Mouse (Mus musculus) limb, embryonic 13.5 days (tissue): ENCODE data around the gene Olfr49. TPM values are rescaled to one million over a fixed set of nuclear protein-coding genes. Genes with fewer than 3 reads are reported as not detected.

Source experiments
- ATAC-seq: fragments of 200-750 bp; cut with Nextera tagmentation; 2 replicates; pipeline ENCODE4 v1.8.0; 2017; ENCODE audit warnings: low read depth, moderate number of reproducible peaks, moderate TSS enrichment; ENCODE audit not compliant: low FRiP score
- H3K27ac ChIP-seq: fragments of 300-500 bp; sonication (generic); 2 replicates; pipeline ENCODE4 v1.5.1; 2015; ENCODE audit warnings: inconsistent platforms, mild to moderate bottlenecking, moderate library complexity
- H3K27me3 ChIP-seq: fragments of 300-500 bp; sonication (generic); 2 replicates; pipeline ENCODE4 v1.6.1; 2015; ENCODE audit warnings: mild to moderate bottlenecking, inconsistent platforms
- H3K36me3 ChIP-seq: fragments of 300-500 bp; sonication (generic); 2 replicates; pipeline ENCODE4 v1.6.1; 2015; ENCODE audit warnings: inconsistent platforms, mild to moderate bottlenecking, moderate library complexity
- H3K4me1 ChIP-seq: fragments of 300-500 bp; sonication (generic); 2 replicates; pipeline ENCODE4 v1.6.1; 2015; ENCODE audit warnings: inconsistent platforms
- H3K4me2 ChIP-seq: fragments of 300-500 bp; sonication (generic); replicated peaks from 2 replicates; pipeline ENCODE4 v1.6.1; 2015; ENCODE audit warnings: inconsistent platforms, mild to moderate bottlenecking, moderate library complexity
- H3K4me3 ChIP-seq: fragments of 300-500 bp; sonication (generic); 2 replicates; pipeline ENCODE4 v1.5.1; 2015; ENCODE audit warnings: moderate library complexity, mild to moderate bottlenecking, inconsistent platforms
- H3K9ac ChIP-seq: fragments of 300-500 bp; sonication (generic); 2 replicates; pipeline ENCODE4 v1.6.1; 2015; ENCODE audit warnings: mild to moderate bottlenecking, inconsistent platforms
- H3K9me3 ChIP-seq: fragments of 300-500 bp; sonication (generic); 2 replicates; pipeline ENCODE4 v1.6.1; 2016; ENCODE audit warnings: inconsistent platforms
- WGBS: fragments of 180-500 bp; shearing (Covaris S2); methylation state at CpG from one replicate; pipeline ENCODE4 v1.1.7; 2015; 5-methylcytosine and 5-hydroxymethylcytosine counted together
- polyA plus RNA-seq: library from polyadenylated mRNA; unstranded; fragments of >200 nt; fragmentation: Nextera tagmentation; extraction: Ambion mirVana; gene quantifications from 2 replicates; pipeline ENCODE4 v1.2.1, GENCODE M21; 2015

The Olfr49 gene
- polyA plus RNA-seq, 1 experiment from 2014 or later = not detected

DNA sequence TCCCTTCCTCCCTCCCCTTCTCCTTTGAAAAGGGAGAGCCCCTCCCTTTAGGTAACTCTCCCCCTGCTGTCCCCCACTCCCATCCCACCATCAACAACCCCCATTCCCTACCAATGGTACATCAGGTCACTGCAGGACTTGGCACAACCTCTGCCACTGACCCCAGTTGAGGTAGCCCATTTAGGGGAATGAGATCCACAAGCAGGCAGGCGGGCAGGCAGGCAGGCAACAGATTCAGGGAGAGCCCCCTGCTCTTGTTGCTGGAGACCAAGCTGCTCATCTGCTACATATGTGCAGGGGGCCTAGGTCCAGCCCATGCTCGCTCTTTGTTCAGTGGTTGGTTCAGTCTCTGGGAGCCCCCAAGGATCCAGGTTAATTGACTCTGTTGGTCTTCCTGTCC lies 8.3 kb downstream of the Olfr49 start:
- no peaks in the 10 kb centered on the region for H3K27me3 ChIP-seq
- no peak overlapping the region for H3K9ac ChIP-seq
- H3K4me3 ChIP-seq = no peak overlapping the region
- no peak overlapping the region for H3K27ac ChIP-seq
- whole genome bisulfite sequencing = 90% methylated on average over 2 of the region's 2 CpGs
- no peak for ATAC-seq
- H3K4me2 ChIP-seq = no peak overlapping the region
- H3K4me1 ChIP-seq = no peaks in the 10 kb centered on the region
- no peaks in the 10 kb centered on the region for H3K9me3 ChIP-seq
- H3K36me3 ChIP-seq = no peaks in the 10 kb centered on the region

DNA sequence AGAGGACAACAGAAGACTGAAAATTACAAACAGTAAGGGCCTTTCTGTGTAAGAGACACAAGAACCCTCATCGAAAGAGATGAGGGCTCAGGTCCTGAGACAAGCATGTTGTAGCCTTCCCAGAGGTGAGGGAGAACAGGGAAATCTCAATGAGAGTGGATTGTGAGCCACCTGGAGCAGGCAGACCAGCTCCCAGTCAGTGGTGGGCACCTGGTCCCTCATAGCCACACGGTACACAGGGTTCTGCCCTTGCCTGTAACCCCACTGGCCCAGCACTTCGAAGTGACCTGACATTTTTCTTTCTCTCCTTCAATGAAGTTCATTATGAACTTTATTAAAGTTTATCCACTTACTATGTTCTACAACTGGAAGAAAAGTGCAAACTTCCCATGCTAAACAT lies 12.0 kb downstream of the Olfr49 start:
- ATAC-seq = no peak
- 82% methylated on average over 3 of the region's 3 CpGs for WGBS
- Histone ChIP-seq H3K4me3 (no peak overlapping the region), H3K27ac (no peak overlapping the region), H3K36me3 (peaks cover 15% of the 10 kb centered on the region), H3K4me1 (no peaks in the 10 kb centered on the region), H3K9me3 (no peaks in the 10 kb centered on the region), H3K4me2 (no peak overlapping the region), H3K27me3 (no peaks in the 10 kb centered on the region), H3K9ac (no peak overlapping the region)

DNA sequence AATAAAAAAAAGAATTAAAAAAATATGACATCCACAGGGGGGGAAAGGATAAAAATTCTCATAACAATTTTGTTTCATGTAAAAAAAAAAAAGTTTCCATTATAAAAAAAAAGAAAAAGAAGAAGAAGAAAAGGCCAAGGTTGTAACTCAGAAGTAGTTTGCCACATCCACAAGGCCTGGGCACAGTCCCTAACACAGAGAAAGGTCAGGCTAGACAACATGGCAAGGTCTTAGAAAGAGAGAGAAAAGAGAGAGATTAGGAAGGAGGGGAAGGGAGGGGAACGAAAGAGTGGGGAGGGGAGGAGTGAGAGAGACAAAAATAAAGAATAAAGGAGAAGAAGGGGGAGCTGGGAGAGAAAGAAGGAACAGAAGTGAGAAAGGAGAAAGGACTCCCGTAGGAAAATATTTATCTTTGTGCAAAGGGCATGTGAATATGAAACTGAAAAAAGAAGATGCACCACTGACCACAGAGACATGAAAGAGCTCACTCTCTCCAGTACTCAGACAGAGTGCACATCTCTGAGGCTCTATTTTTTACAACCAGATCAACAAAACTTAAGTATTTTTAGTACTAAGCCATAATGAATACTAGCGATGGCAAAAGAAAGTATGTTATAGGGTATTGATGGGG lies 12.6 kb downstream of the Olfr49 start:
- Histone ChIP-seq H3K27me3 (no peaks in the 10 kb centered on the region), H3K9ac (no peak overlapping the region), H3K36me3 (peaks cover 21% of the 10 kb centered on the region), H3K9me3 (no peaks in the 10 kb centered on the region), H3K27ac (no peak overlapping the region), H3K4me1 (no peaks in the 10 kb centered on the region), H3K4me3 (no peak overlapping the region), H3K4me2 (no peak overlapping the region)
- 78% methylated on average over 3 of the region's 3 CpGs for WGBS
- ATAC-seq = no peak

DNA sequence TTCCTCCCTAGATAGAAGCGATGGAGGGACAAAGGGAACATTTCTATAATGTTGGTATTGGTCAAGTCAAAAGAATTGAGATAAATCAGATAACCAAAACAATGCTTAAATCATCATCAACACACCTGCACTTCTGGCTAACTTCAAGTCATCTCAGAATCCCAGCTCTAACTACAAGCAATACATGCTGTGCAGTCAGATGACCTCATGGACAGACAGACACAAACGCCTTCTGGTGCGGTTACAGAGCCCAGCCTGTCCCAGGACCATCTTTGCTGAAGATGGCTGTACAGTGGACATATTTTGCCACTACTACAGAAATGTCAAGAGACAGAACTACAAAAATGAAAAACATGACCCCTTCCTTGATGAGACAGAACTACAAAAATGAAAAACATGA lies 14.3 kb downstream of the Olfr49 start:
- WGBS = 88% methylated on average over 3 of the region's 3 CpGs
- Histone ChIP-seq H3K9me3 (no peaks in the 10 kb centered on the region), H3K9ac (no peak overlapping the region), H3K27me3 (no peaks in the 10 kb centered on the region), H3K4me1 (no peaks in the 10 kb centered on the region), H3K27ac (no peak overlapping the region), H3K4me3 (no peak overlapping the region), H3K36me3 (peaks cover 30% of the 10 kb centered on the region), H3K4me2 (no peak overlapping the region)
- no peak for ATAC-seq

DNA sequence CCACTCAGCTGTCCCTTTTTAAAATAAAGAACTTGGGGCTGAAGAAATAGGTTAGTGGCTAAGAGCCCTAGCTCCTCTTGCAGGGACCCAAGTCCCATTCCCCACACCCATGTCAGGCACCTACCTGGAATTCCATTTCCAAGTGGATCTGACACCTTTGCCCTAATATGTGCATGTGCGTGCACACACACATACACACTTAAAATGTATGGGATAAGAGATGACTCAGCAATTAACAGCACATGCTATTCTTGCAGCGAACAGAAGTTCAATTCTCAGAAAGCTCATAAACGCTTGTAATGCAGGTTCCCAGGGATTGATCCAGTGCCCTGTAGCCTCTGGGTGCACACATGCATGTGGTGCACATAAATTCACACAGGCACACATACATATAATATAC lies 15.2 kb downstream of the Olfr49 start:
- 84% methylated on average over 3 of the region's 3 CpGs for WGBS
- no peak for ATAC-seq
- H3K4me1 ChIP-seq = no peaks in the 10 kb centered on the region
- H3K36me3 ChIP-seq = peaks cover 30% of the 10 kb centered on the region
- no peak overlapping the region for H3K4me3 ChIP-seq
- H3K27me3 ChIP-seq = no peaks in the 10 kb centered on the region
- no peak overlapping the region for H3K9ac ChIP-seq
- H3K27ac ChIP-seq = no peak overlapping the region
- no peak overlapping the region for H3K4me2 ChIP-seq
- H3K9me3 ChIP-seq = no peaks in the 10 kb centered on the region

DNA sequence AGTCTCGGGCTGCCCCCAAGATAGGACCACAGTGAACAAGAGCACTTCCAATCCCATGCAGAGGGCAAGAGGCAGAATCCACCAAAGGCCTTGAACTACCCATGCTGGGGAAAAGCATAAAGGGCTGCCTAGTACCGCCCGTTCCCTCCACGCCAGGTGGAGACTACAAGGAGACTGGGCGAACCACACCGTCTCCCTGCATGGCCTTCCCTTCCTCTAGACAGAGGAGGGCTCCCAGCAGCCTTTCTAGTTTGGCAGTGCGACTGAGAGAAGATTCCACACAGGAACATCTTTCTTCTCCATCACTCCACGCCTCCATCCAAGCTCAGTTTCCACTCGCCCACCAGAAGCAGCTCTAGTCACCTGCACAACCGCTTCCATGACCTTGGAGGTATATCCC lies 16.8 kb downstream of the Olfr49 start:
- no peak overlapping the region for H3K27ac ChIP-seq
- H3K27me3 ChIP-seq = no peaks in the 10 kb centered on the region
- H3K36me3 ChIP-seq = peaks cover 43% of the 10 kb centered on the region
- no peak overlapping the region for H3K9ac ChIP-seq
- ATAC-seq = no peak
- no peaks in the 10 kb centered on the region for H3K9me3 ChIP-seq
- no peak overlapping the region for H3K4me2 ChIP-seq
- H3K4me3 ChIP-seq = no peak overlapping the region
- WGBS = 88% methylated on average over 10 of the region's 10 CpGs
- no peaks in the 10 kb centered on the region for H3K4me1 ChIP-seq

DNA sequence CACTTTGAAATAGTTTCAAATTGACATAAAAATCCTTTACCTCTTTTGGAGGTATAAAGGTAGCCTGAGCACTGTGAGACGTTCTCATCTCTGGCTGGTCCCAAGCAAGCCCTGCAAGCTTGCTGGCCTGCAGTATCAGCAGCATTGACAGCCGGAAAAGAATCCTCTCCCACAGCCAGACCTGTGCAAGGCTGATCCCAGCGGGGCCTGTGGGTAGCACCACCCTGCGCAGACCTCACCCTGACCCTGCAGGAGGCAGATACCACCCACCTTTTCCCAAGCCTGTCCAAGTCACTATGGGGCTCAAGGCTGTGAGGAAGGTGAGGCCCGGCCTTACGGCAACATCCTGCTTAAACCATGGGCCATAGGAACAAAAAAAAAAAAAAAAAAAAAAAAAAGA lies 18.8 kb downstream of the Olfr49 start:
- WGBS = 83% methylated on average over 6 of the region's 6 CpGs

DNA sequence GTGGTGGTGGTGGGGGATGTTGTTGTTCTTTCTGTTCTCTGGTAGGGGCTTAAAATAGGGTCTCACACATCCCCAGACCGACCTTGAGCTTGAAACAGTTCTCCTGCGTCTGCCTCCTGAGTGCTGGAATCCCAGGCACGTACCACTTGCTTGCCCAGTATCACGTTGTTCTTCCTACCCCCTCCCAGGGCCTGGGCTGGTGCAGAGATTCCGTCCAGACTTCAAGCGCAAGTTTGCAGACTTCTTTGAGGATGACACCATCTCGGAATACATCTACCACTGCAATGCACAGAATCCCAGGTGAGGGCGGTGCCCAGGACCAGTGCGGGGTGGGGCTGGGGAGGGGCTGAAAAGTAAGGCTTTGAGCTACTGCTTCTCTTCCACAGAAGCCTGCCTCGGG lies 19.6 kb downstream of the Olfr49 start:
- peaks cover 56% of the 10 kb centered on the region for H3K36me3 ChIP-seq

More for the DNA sequence above, 18.8 kb downstream of the Olfr49 start:
- Histone ChIP-seq H3K36me3 (peaks cover 56% of the 10 kb centered on the region), H3K4me1 (no peaks in the 10 kb centered on the region), H3K9ac (no peak overlapping the region), H3K27ac (no peak overlapping the region), H3K4me3 (no peak overlapping the region), H3K4me2 (no peak overlapping the region), H3K9me3 (no peaks in the 10 kb centered on the region), H3K27me3 (no peaks in the 10 kb centered on the region)
- no peak for ATAC-seq

DNA sequence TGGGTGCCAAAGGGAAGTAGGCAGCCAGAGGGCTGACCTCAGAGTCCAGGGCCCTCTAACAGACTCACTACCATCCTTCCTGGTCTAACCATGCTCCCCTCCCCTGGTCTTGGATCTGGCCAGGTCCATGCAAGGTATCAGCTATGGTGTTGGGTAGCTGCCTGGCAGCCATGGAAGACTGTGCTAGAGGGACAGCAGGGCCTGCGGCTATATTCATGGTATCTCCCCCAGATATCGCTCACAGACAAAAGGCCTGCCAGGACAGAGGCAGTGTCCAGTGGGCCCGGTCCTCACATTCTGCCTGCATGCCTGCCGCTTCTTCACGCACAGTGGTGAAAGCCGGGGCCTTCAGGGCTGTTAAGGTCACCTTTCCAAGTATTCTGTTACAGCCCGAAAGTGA lies 20.5 kb downstream of the Olfr49 start:
- Histone ChIP-seq H3K4me3 (no peak overlapping the region), H3K36me3 (peaks cover 56% of the 10 kb centered on the region), H3K9ac (no peak overlapping the region), H3K9me3 (no peaks in the 10 kb centered on the region), H3K4me1 (peaks cover 9% of the 10 kb centered on the region), H3K27ac (no peak overlapping the region), H3K27me3 (no peaks in the 10 kb centered on the region), H3K4me2 (no peak overlapping the region)
- ATAC-seq = no peak
- 89% methylated on average over 7 of the region's 7 CpGs for WGBS

More for the DNA sequence above, 19.6 kb downstream of the Olfr49 start:
- Histone ChIP-seq H3K9ac (no peak overlapping the region), H3K4me1 (peaks cover 4% of the 10 kb centered on the region), H3K27ac (no peak overlapping the region), H3K27me3 (no peaks in the 10 kb centered on the region), H3K4me3 (no peak overlapping the region), H3K9me3 (no peaks in the 10 kb centered on the region), H3K4me2 (no peak overlapping the region)
- WGBS = 64% methylated on average over 10 of the region's 10 CpGs
- ATAC-seq = no peak

DNA sequence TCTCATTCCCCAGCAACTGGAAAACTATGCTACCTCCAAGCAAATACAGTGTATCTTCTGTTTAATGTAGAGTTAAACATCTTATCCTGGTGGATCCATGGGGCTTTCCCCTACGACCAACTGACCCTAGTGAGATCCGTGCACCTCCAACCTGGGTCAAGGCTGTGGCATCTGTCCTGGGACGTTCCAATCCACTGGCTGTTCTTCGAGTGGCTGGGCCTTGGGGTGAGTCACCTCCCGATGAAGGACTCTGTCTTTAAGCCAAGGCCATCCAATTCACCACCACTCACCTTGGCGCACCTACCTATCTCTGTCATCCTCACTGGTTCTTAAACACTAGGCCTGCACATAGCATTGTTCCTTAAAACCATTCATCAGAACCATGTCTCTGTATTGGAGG lies 21.6 kb downstream of the Olfr49 start:
- no peak overlapping the region for H3K4me2 ChIP-seq
- WGBS = 93% methylated on average over 6 of the region's 6 CpGs
- no peaks in the 10 kb centered on the region for H3K9me3 ChIP-seq

DNA sequence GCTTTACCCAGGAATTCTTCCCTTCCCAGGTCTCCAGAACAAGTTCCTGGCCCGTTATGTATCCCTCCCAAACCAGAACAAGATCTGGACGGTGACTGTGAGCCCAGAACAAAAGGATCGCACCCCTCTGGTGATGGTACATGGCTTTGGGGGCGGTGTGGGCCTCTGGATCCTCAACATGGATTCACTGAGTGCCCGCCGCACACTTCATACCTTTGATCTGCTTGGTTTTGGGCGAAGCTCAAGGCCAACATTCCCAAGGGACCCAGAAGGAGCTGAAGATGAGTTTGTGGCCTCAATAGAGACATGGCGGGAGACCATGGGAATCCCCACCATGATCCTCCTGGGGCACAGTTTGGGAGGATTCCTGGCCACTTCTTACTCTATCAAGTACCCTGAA lies 22.1 kb downstream of the Olfr49 start:
- WGBS = 93% methylated on average over 8 of the region's 8 CpGs

More for the DNA sequence above, 21.6 kb downstream of the Olfr49 start:
- Histone ChIP-seq H3K4me3 (no peak overlapping the region), H3K36me3 (peaks cover 44% of the 10 kb centered on the region), H3K9ac (no peak overlapping the region), H3K27ac (no peak overlapping the region), H3K4me1 (peaks cover 16% of the 10 kb centered on the region), H3K27me3 (no peaks in the 10 kb centered on the region)
- no peak for ATAC-seq

DNA sequence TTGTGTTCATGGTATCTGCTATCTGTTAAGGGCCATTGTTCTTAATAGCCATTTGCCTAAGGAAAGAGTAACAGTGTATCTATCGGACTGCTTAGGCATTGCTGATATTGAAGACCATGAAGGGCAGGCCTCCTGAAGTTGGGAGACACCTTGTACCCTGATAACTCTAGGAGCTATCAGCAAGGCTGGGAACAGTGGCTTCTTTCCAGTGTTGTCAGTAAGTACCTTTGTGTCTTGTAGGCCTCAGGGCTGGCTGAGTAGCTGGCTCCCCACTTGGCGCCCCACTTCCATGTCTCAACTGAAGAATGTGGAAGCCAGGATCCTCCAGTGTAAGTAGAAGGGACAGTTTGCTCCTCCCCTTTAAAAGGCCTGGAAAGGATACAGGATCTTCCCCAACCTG lies 23.4 kb downstream of the Olfr49 start:
- 94% methylated on average over 2 of the region's 2 CpGs for WGBS
- ATAC-seq = no peak

More for the DNA sequence above, 22.1 kb downstream of the Olfr49 start:
- no peak overlapping the region for H3K4me3 ChIP-seq
- H3K36me3 ChIP-seq = peaks cover 40% of the 10 kb centered on the region
- no peaks in the 10 kb centered on the region for H3K27me3 ChIP-seq
- H3K9ac ChIP-seq = no peak overlapping the region
- no peak overlapping the region for H3K27ac ChIP-seq
- no peak overlapping the region for H3K4me2 ChIP-seq
- H3K4me1 ChIP-seq = peaks cover 16% of the 10 kb centered on the region
- no peak for ATAC-seq
- no peaks in the 10 kb centered on the region for H3K9me3 ChIP-seq

DNA sequence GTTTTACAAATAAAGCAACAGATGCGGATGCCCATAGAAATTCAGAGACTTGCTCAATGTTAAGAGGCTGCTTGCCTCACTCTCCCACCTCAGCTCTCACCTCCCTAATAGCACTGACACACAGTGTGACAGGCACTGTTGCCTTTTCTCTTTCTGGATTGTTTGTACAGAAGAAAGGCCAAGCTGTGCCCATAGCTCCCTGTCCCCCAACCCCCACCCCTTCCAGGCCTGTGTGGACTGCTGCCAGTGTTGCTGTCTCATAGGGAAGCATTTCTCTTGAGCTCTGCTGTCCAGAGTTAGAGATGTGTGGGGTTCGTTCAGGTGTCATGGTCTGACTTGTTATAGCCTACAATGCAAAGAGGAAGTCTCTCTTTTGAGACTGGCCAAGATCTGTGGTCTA lies 24.5 kb downstream of the Olfr49 start:
- WGBS = 78% methylated on average over 2 of the region's 2 CpGs
- H3K27me3 ChIP-seq = no peaks in the 10 kb centered on the region
- no peak overlapping the region for H3K27ac ChIP-seq
- peak overlapping the region; percentile 76; the same call in 1 of the 2 replicates for H3K9ac ChIP-seq
- peaks cover 26% of the 10 kb centered on the region for H3K36me3 ChIP-seq
- ATAC-seq = no peak
- H3K4me2 ChIP-seq = peak overlapping the region; percentile 77
- no peaks in the 10 kb centered on the region for H3K9me3 ChIP-seq
- peak overlapping the region; percentile 63 for H3K4me3 ChIP-seq
- H3K4me1 ChIP-seq = peaks cover 16% of the 10 kb centered on the region

More for the DNA sequence above, 23.4 kb downstream of the Olfr49 start:
- Histone ChIP-seq H3K36me3 (peaks cover 28% of the 10 kb centered on the region), H3K4me1 (peaks cover 16% of the 10 kb centered on the region), H3K9me3 (no peaks in the 10 kb centered on the region), H3K4me2 (no peak overlapping the region), H3K9ac (no peak overlapping the region), H3K27me3 (no peaks in the 10 kb centered on the region), H3K4me3 (no peak overlapping the region), H3K27ac (no peak overlapping the region)
